Mouse (Mus musculus): Measurements from ENCODE around the gene Arhgap10.

DNA sequence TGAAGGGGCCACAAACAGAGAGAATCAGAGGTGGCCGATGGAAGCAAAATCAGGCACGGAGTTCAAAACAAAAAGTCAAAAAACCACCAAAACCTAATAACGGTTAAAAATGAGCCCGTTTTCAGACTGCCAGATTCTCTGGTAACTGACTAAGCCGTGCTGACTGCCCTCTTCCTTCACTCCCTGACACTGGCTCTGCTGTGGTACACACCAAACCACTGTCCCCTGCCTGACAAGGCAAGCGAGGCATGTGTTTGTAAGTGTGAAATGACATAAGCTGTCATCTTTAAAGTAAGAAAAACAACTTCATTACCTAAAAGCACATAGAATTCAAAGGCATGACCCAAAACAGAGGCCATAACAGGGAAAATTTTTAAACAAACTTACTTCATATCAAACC lies 56.4 kb downstream of the Arhgap10 start:
- TF ChIP-seq BHLHE40 (IDR thresholded peaks at IDR 0.05; ENCODE audit: low read depth, low read length) (no peak), CTCF (conservative IDR thresholded peaks at IDR 0.05 in 1 of 2, IDR thresholded peaks at IDR 0.05 in 1 of 2; ENCODE audit: low read depth in 2 of 2, low read length in 2 of 2) (no peak), MAX (IDR thresholded peaks at IDR 0.05; ENCODE audit: low read length) (no peak), RAD21 (IDR thresholded peaks at IDR 0.05; ENCODE audit: low read depth, low read length) (no peak), E2F4 (IDR thresholded peaks at IDR 0.05; ENCODE audit: insufficient replicate concordance, low read depth, low read length) (no peak), MEF2A (IDR thresholded peaks at IDR 0.05; ENCODE audit: borderline replicate concordance, low read depth, low read length) (no peak), RCOR1 (conservative IDR thresholded peaks at IDR 0.05; ENCODE audit: low read depth, low read length) (no peak), EP300 (IDR thresholded peaks at IDR 0.05; ENCODE audit: low read length) (no peak), TBP (conservative IDR thresholded peaks at IDR 0.05; ENCODE audit: low read depth, low read length) (no peak), MAFK (IDR thresholded peaks at IDR 0.05; ENCODE audit: insufficient replicate concordance, low read length) (no peak), TCF12 (IDR thresholded peaks at IDR 0.05; ENCODE audit: low read depth, low read length) (no peak), POLR2A (IDR thresholded peaks at IDR 0.05; ENCODE audit: low read depth, low read length) (no peak), MAZ (IDR thresholded peaks at IDR 0.05; ENCODE audit: low read depth, low read length) (no peak), POLR2AphosphoS2 (IDR thresholded peaks at IDR 0.05; ENCODE audit: low read depth, low read length) (no peak)

All from CH12.LX (cell line).